Mouse (Mus musculus): ENCODE results near the gene Pou2f2. TPM values are rescaled to one million over a fixed set of nuclear protein-coding genes. Genes with fewer than 3 reads are reported as not detected.
A peak's percentile ranks its signal among the peaks of the same experiment; 100 is the strongest.

Pou2f2 gene
- polyA plus RNA-seq, 2 experiments = 0.55 to 1.3 TPM

DNA sequence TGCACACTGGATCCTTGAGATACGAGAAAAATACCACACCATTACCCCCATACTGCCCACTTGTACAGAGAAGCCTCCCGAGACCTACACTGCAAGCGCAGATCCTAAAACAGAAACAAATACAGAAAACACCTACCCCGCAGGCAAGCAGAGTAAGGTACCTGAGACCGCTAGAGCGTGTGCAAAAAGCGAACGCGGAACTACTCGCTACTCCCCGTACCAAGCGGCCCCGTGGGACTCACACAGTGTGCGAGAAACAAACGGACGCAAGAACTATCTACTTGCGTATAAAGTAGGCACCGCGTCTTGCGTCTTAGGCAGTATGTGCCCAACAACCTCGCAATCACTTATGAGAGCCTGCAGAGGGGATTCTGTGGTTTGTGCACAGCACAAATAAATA lies 2.3 kb upstream of the Pou2f2 start:
- H3K4me3 ChIP-seq (replicated peaks; ENCODE audit: low read length) = peak overlapping the region; percentile 10

DNA sequence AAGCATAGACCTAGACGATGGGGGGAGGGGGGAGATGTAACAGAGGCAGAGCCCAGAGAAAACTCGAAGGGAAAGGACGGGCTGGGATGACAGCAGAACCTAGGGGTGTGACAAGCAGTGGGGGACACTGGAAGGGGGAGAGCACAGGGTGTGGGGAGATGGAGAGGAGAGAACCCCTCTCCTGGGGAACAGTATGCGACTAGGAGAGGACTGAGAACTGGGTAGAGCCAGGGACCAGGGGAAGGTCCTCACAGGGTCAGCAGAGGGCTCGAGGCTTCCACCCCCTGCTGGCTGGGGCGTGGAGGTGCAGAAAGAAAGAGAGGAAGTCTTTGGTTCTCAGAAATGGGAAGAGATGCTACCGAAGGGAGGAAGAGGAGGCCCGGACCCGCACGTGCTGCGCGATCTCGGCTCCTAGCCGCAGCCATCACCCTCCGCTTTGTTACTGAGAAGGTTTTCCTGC lies 1.8 kb upstream of the Pou2f2 start:
- H3K4me1 ChIP-seq (ENCODE audit: control insufficient read depth, insufficient read depth, low read length) = peaks cover 11% of the 10 kb centered on the region; the same call in 1 of the 2 replicates
- H3K9me3 ChIP-seq (ENCODE audit: control insufficient read depth, low read length) = no peaks in the 10 kb centered on the region
- H3K9ac ChIP-seq (ENCODE audit: low read depth, low read length, severe bottlenecking) = no peak overlapping the region
- WGBS = 0% methylated on average over 15 of the region's 15 CpGs
- H3K27ac ChIP-seq (replicated peaks; ENCODE audit: low read depth, low read length) = no peak overlapping the region
- DNase-seq (ENCODE audit: low spot score) (no peak), ATAC-seq (ENCODE audit: low FRiP score, low read depth) (no peak)
- peak overlapping the region; percentile 10 for H3K4me3 ChIP-seq (replicated peaks; ENCODE audit: low read length)
- peaks cover 67% of the 10 kb centered on the region for H3K27me3 ChIP-seq (ENCODE audit: control insufficient read depth, insufficient read depth, low read length)
- TF ChIP-seq POLR2A (IDR thresholded peaks at IDR 0.05; ENCODE audit: borderline replicate concordance, extremely low read depth, insufficient read depth, insufficient read length) = no peak
- no peak overlapping the region for H3K4me2 ChIP-seq (replicated peaks; ENCODE audit: low read depth, low read length, severe bottlenecking)
- H3K36me3 ChIP-seq (ENCODE audit: control insufficient read depth, insufficient read depth, low read length) = no peaks in the 10 kb centered on the region

More for the DNA sequence above, 2.3 kb upstream of the Pou2f2 start:
- Histone ChIP-seq H3K27ac (replicated peaks; ENCODE audit: low read depth, low read length) (no peak overlapping the region), H3K4me2 (replicated peaks; ENCODE audit: low read depth, low read length, severe bottlenecking) (no peak overlapping the region; the same call in 1 of the 2 replicates), H3K27me3 (ENCODE audit: control insufficient read depth, insufficient read depth, low read length) (peaks cover 63% of the 10 kb centered on the region), H3K9ac (ENCODE audit: low read depth, low read length, severe bottlenecking) (no peak overlapping the region), H3K9me3 (ENCODE audit: control insufficient read depth, low read length) (no peaks in the 10 kb centered on the region), H3K4me1 (ENCODE audit: control insufficient read depth, insufficient read depth, low read length) (peaks cover 11% of the 10 kb centered on the region; the same call in 1 of the 2 replicates), H3K36me3 (ENCODE audit: control insufficient read depth, insufficient read depth, low read length) (no peaks in the 10 kb centered on the region)
- 2% methylated on average over 21 of the region's 21 CpGs for WGBS
- no peak for TF ChIP-seq POLR2A (IDR thresholded peaks at IDR 0.05; ENCODE audit: borderline replicate concordance, extremely low read depth, insufficient read depth, insufficient read length)
- ATAC-seq (ENCODE audit: low FRiP score, low read depth) (no peak), DNase-seq (ENCODE audit: low spot score) (no peak)

DNA sequence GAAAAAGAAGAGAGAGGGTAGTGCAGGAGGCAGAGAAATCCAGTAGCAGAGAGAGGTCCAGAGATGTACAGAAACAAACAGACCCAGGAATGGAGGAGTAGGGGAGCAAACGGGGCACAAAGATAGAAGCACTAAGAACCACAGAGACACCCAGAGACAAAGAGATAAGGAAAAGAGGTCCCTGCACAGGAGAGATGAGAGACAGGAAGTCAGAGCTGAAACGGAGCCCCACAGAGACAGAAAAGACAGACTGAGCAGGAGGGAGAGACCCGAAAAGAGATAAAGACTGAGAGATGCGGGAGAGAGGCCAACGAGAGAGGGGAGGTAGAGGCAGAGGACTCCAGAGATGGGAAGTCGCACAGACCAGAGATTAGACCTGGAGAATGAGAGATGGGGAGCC lies 986 bp upstream of the Pou2f2 start:
- no peaks in the 10 kb centered on the region for H3K9me3 ChIP-seq (ENCODE audit: control insufficient read depth, low read length)
- H3K4me3 ChIP-seq (replicated peaks; ENCODE audit: low read length) = no peak overlapping the region
- 3% methylated on average over 6 of the region's 6 CpGs for WGBS
- no peak for DNase-seq (ENCODE audit: low spot score)
- H3K27me3 ChIP-seq (ENCODE audit: control insufficient read depth, insufficient read depth, low read length) = peaks cover 69% of the 10 kb centered on the region
- no peak for TF ChIP-seq POLR2A (IDR thresholded peaks at IDR 0.05; ENCODE audit: borderline replicate concordance, extremely low read depth, insufficient read depth, insufficient read length)
- no peak overlapping the region for H3K9ac ChIP-seq (ENCODE audit: low read depth, low read length, severe bottlenecking)
- H3K27ac ChIP-seq (replicated peaks; ENCODE audit: low read depth, low read length) = no peak overlapping the region
- ATAC-seq (ENCODE audit: low FRiP score, low read depth) = no peak
- H3K4me1 ChIP-seq (ENCODE audit: control insufficient read depth, insufficient read depth, low read length) = peaks cover 11% of the 10 kb centered on the region; the same call in 1 of the 2 replicates
- no peaks in the 10 kb centered on the region for H3K36me3 ChIP-seq (ENCODE audit: control insufficient read depth, insufficient read depth, low read length)
- H3K4me2 ChIP-seq (replicated peaks; ENCODE audit: low read depth, low read length, severe bottlenecking) = no peak overlapping the region

DNA sequence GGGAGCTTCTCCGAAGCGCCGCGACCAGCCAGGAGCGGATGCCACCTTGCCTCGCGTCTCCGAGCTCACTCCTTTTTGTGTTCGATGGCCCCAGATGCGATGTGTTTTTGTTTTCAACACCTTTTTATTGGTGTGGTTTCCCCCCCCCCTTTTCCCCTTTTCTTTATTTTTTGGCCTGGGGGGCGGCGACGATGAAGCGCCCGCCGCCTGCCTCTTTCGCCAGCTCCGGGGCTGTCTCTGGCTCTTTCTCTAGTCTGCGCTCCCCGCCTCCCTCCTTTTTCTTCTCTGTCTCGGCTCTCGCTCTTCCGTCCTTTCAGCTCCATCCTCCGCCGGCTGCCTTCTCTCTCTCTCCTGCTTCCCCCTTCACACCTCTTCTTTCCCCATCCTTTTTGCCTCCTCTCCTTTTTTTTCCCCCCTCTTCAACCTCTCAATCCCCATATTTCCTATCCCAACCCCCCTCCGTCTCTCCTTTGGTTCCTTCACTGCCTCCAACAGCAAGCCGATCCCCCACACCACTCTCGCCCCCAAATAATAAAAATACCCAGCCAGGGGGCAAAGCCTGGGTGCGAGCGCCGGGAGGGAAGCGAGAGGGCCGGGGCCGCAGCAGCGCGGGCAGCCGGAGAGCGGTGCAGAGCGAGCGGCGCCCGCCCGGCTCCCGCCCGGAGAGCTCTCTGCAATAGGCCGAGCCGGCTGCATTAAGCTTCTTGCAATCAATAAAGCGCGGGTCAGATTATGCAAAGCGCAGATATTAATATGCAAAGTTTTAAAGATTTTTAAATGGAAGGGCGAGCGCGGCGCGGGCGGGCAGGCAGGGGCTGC lies 530 bp downstream of the Pou2f2 start:
- H3K9ac ChIP-seq (ENCODE audit: low read depth, low read length, severe bottlenecking) = peak overlapping the region; percentile 36
- H3K36me3 ChIP-seq (ENCODE audit: control insufficient read depth, insufficient read depth, low read length) = no peaks in the 10 kb centered on the region
- DNase-seq (ENCODE audit: low spot score) (no peak), ATAC-seq (ENCODE audit: low FRiP score, low read depth) (peak; percentile 64)
- H3K27ac ChIP-seq (replicated peaks; ENCODE audit: low read depth, low read length) = no peak overlapping the region
- H3K9me3 ChIP-seq (ENCODE audit: control insufficient read depth, low read length) = no peaks in the 10 kb centered on the region
- peaks cover 69% of the 10 kb centered on the region for H3K27me3 ChIP-seq (ENCODE audit: control insufficient read depth, insufficient read depth, low read length)
- H3K4me3 ChIP-seq (replicated peaks; ENCODE audit: low read length) = peak overlapping the region; percentile 47
- H3K4me1 ChIP-seq (ENCODE audit: control insufficient read depth, insufficient read depth, low read length) = peaks cover 11% of the 10 kb centered on the region; the same call in 1 of the 2 replicates
- no peak for TF ChIP-seq POLR2A (IDR thresholded peaks at IDR 0.05; ENCODE audit: borderline replicate concordance, extremely low read depth, insufficient read depth, insufficient read length)
- peak overlapping the region; percentile 93 for H3K4me2 ChIP-seq (replicated peaks; ENCODE audit: low read depth, low read length, severe bottlenecking)
- WGBS = under 1% methylated on average over 56 of the region's 56 CpGs

DNA sequence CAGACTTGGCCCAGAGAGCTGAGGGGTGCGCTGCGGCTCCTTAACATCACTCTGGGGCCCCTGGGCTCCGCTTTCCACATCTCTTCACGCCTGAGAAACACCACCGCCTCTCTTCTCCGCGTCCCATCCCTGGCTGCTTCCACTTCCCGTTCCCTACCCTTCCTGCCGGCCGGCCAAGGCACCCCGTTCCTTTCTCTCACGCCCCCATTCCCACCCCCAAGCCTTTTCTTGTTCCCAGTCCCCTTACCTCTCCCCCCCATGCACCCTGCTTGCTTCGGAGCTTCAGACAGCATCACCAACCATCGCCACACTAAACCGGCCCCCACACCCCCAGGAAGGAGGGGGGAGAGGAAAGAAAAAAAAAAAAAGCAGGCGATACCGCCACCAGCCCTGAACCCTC lies 1.2 kb downstream of the Pou2f2 start:
- no peaks in the 10 kb centered on the region for H3K9me3 ChIP-seq (ENCODE audit: control insufficient read depth, low read length)
- peak overlapping the region; percentile 47 for H3K4me3 ChIP-seq (replicated peaks; ENCODE audit: low read length)
- no peak for DNase-seq (ENCODE audit: low spot score)
- 4% methylated on average over 16 of the region's 17 CpGs for whole genome bisulfite sequencing
- no peak for TF ChIP-seq POLR2A (IDR thresholded peaks at IDR 0.05; ENCODE audit: borderline replicate concordance, extremely low read depth, insufficient read depth, insufficient read length)
- H3K9ac ChIP-seq (ENCODE audit: low read depth, low read length, severe bottlenecking) = peak overlapping the region; percentile 36; the same call in 1 of the 2 replicates
- peaks cover 11% of the 10 kb centered on the region; the same call in 1 of the 2 replicates for H3K4me1 ChIP-seq (ENCODE audit: control insufficient read depth, insufficient read depth, low read length)
- H3K27me3 ChIP-seq (ENCODE audit: control insufficient read depth, insufficient read depth, low read length) = peaks cover 69% of the 10 kb centered on the region
- no peak overlapping the region for H3K27ac ChIP-seq (replicated peaks; ENCODE audit: low read depth, low read length)
- ATAC-seq (ENCODE audit: low FRiP score, low read depth) = no peak
- H3K36me3 ChIP-seq (ENCODE audit: control insufficient read depth, insufficient read depth, low read length) = no peaks in the 10 kb centered on the region
- peak overlapping the region; percentile 93 for H3K4me2 ChIP-seq (replicated peaks; ENCODE audit: low read depth, low read length, severe bottlenecking)

Measured in limb, embryonic 14.5 days (tissue).